Mouse (Mus musculus) left cerebral cortex, postnatal 36 days (tissue): Measurements from ENCODE around the gene Lef1. TPM values are rescaled to one million over a fixed set of nuclear protein-coding genes. Genes with fewer than 3 reads are reported as not detected.
A peak's percentile ranks its signal among the peaks of the same experiment; 100 is the strongest.

Experiments
- DNase-seq, 2 experiments: peaks; one replicate each; pipeline ENCODE4 v3.0.0; 2021 to 2022; ENCODE audit warnings: low spot score in 2 of 2, mixed read lengths in 1 of 2
- intact Hi-C: fragments of 180-260 bp; cut with DNase I; formaldehyde crosslinking; loops from one replicate; pipeline ENCODE4 v1.15.1; 2025
- total RNA-seq, 2 experiments: library from RNA; stranded (reverse); gene quantifications; 2 replicates each; pipeline ENCODE4 v1.2.3; 2021

The Lef1 gene
- total RNA-seq, 2 experiments from 2014 or later, result 5.6 to 8.1 TPM

GRCm38 (mm10) chr3:131266366-131267050 is 156.2 kb downstream of the Lef1 start:
- intact Hi-C loops, result no loop called here
- no peak for DNase-seq

- intact Hi-C loops, result no loop called here
- DNase-seq, result no peak
These were observed 160.1 kb downstream of the Lef1 start for GRCm38 (mm10) chr3:131270381-131270780.

GRCm38 (mm10) chr3:131271157-131271556 is 160.9 kb downstream of the Lef1 start:
- no peak for DNase-seq
- intact Hi-C loops, result no loop called here

- DNase-seq, result peak; percentile 75 to 77
- intact Hi-C loops, result no loop called here
These were observed 161.5 kb downstream of the Lef1 start, which contains the start of gene Hadh for GRCm38 (mm10) chr3:131271559-131272373. Gene Hadh (minus strand): TSS chr3:131272101.

GRCm38 (mm10) chr3:131272374-131273100 is 162.3 kb downstream of the Lef1 start:
- DNase-seq, result no peak
- intact Hi-C loops, result no loop called here

Other genes with a start within 250 kb of the Lef1 start
- 10 to 100 TPM; 18.7 to 25.0 TPM for gene Hadh, start 161.6 kb downstream of the Lef1 start, total RNA-seq
- 10 to 100 TPM; 15.8 to 16.7 TPM for gene Cyp2u1, start 192.8 kb downstream of the Lef1 start, total RNA-seq